Mouse (Mus musculus): ENCODE results near the gene Lao1. TPM values are rescaled to one million over a fixed set of nuclear protein-coding genes. Genes with fewer than 3 reads are reported as not detected.

The Lao1 gene
- polyA plus RNA-seq, 1 experiment: not detected

DNA sequence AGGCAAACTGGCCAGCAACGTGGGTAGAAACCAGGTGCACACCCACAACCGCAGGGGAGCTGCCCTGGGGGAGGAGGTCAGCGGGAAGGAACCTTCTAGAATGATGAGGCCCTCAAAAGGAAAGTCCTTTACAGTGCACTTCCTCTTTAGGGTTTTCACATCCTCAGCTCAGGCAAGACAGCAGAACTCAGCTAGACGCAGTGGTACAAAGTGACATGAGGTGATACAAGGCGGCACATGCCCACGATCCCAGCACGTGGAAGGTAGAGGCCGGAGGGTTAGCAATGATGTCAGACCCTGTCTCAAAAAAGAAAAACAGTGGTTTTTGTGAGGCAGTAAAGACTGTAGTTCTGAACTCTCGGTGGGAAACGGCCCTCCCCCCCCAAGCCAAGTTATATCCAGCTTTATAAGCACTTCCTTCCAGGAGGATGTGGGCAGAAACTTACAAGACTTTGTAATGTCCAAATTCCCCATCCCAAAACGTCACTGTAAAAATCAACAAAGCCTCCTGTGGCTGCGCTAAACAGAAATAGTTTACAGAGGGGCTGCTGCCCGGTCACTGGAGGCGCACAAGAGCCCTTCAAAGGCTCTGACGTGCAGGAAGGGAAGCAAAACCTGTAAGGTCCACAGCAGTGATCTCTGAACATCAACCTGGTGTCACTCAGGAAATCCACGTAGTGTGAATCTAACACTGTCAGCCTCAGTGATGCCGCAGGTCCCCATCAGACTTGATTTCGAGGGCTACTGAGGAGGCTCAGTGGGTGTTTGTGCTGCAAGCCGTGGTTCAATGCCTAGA, 38.5 kb downstream of the Lao1 start:
- no peak for DNase-seq (ENCODE audit: low read depth)
- TF ChIP-seq POLR2A (IDR thresholded peaks at IDR 0.05; ENCODE audit: borderline replicate concordance, extremely low read depth, insufficient read depth, insufficient read length, poor library complexity, severe bottlenecking) (no peak), CTCF (IDR thresholded peaks at IDR 0.05; ENCODE audit: borderline replicate concordance, extremely low read depth, insufficient read depth, insufficient read length) (no peak)

DNA sequence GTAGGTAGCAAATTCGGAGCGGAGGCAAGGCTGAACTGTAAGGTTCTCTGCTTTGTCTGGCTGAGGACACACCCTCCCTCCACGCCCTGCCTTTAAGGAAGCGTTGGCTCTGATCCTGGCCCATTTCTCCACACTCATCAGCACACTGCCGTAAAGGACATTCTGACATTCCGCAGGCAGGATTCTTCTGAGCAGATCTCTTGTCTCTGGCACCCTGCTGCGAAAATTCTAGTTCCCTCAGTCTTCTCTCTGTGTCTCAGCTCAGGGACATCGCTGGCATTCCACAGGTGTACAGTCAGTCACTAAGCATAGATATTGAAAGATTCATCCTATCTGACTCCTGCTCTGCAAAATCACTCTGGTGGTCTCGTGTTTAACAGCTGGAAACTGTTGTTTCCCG, 40.3 kb downstream of the Lao1 start:
- no peak for TF ChIP-seq POLR2A (IDR thresholded peaks at IDR 0.05; ENCODE audit: borderline replicate concordance, extremely low read depth, insufficient read depth, insufficient read length, poor library complexity, severe bottlenecking)
- TF ChIP-seq CTCF (IDR thresholded peaks at IDR 0.05; ENCODE audit: borderline replicate concordance, extremely low read depth, insufficient read depth, insufficient read length): no peak
- DNase-seq (ENCODE audit: low read depth): no peak

GRCm38 (mm10) chr4:119002512-119002911, 41.1 kb downstream of the Lao1 start:
- no peak for DNase-seq (ENCODE audit: low read depth)
- TF ChIP-seq CTCF (IDR thresholded peaks at IDR 0.05; ENCODE audit: borderline replicate concordance, extremely low read depth, insufficient read depth, insufficient read length) (no peak), POLR2A (IDR thresholded peaks at IDR 0.05; ENCODE audit: borderline replicate concordance, extremely low read depth, insufficient read depth, insufficient read length, poor library complexity, severe bottlenecking) (no peak)

DNA sequence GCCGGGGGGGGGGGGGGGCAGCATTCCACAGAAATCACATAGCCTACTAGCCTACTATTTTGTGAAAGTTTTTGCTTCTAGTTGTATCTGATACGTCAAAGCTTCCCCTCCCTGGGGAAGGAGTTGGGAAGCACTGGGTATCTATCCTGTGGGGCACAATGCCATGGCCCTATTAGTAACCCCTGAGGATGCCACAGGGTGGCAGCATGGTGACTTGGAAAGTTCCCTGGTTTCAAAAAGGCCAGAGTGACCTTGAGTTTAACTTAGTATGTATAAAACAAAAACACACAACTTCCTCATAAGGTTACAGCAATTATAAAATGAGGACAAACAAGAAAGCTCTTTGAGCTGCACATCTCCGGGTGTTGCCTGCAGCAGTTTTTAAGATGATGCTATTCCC, 42.8 kb downstream of the Lao1 start:
- peak; percentile 32 for DNase-seq (ENCODE audit: low read depth)
- no peak for TF ChIP-seq POLR2A (IDR thresholded peaks at IDR 0.05; ENCODE audit: borderline replicate concordance, extremely low read depth, insufficient read depth, insufficient read length, poor library complexity, severe bottlenecking)
- TF ChIP-seq CTCF (IDR thresholded peaks at IDR 0.05; ENCODE audit: borderline replicate concordance, extremely low read depth, insufficient read depth, insufficient read length): peak; percentile 44; the same call in 1 of the 2 replicates

- peak; percentile 89 for DNase-seq (ENCODE audit: low read depth)
- TF ChIP-seq CTCF (IDR thresholded peaks at IDR 0.05; ENCODE audit: borderline replicate concordance, extremely low read depth, insufficient read depth, insufficient read length): peak; percentile 88
- TF ChIP-seq POLR2A (IDR thresholded peaks at IDR 0.05; ENCODE audit: borderline replicate concordance, extremely low read depth, insufficient read depth, insufficient read length, poor library complexity, severe bottlenecking): no peak
These were observed 43.4 kb downstream of the Lao1 start for GRCm38 (mm10) chr4:119004613-119005339.

GRCm38 (mm10) chr4:119007602-119008001, 46.2 kb downstream of the Lao1 start:
- no peak for TF ChIP-seq CTCF (IDR thresholded peaks at IDR 0.05; ENCODE audit: borderline replicate concordance, extremely low read depth, insufficient read depth, insufficient read length)
- TF ChIP-seq POLR2A (IDR thresholded peaks at IDR 0.05; ENCODE audit: borderline replicate concordance, extremely low read depth, insufficient read depth, insufficient read length, poor library complexity, severe bottlenecking): no peak
- no peak for DNase-seq (ENCODE audit: low read depth)

GRCm38 (mm10) chr4:119008476-119008875, 47.1 kb downstream of the Lao1 start:
- TF ChIP-seq CTCF (IDR thresholded peaks at IDR 0.05; ENCODE audit: borderline replicate concordance, extremely low read depth, insufficient read depth, insufficient read length): no peak
- no peak for TF ChIP-seq POLR2A (IDR thresholded peaks at IDR 0.05; ENCODE audit: borderline replicate concordance, extremely low read depth, insufficient read depth, insufficient read length, poor library complexity, severe bottlenecking)
- DNase-seq (ENCODE audit: low read depth): peak; percentile 55

DNA sequence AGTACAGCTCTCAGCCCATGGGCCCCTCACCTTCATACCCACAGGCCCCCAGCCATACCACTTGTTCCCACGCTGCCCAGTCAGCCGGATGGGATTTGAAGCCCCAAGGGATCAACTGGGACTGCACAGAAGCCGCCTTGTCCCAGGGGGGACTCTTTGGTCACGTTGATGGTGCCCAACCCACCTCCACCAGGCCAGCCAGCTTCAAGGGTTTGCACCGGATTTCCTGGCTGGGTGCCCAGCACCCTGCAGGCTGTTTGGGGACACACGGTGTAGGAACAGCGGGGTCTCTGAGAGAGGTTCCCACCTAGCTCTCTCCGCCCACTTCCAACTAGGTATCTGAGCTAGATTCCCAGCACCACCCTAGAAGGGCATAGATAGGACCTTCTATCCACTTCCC, 48.4 kb downstream of the Lao1 start:
- no peak for DNase-seq (ENCODE audit: low read depth)
- TF ChIP-seq POLR2A (IDR thresholded peaks at IDR 0.05; ENCODE audit: borderline replicate concordance, extremely low read depth, insufficient read depth, insufficient read length, poor library complexity, severe bottlenecking): no peak
- no peak for TF ChIP-seq CTCF (IDR thresholded peaks at IDR 0.05; ENCODE audit: borderline replicate concordance, extremely low read depth, insufficient read depth, insufficient read length)

DNA sequence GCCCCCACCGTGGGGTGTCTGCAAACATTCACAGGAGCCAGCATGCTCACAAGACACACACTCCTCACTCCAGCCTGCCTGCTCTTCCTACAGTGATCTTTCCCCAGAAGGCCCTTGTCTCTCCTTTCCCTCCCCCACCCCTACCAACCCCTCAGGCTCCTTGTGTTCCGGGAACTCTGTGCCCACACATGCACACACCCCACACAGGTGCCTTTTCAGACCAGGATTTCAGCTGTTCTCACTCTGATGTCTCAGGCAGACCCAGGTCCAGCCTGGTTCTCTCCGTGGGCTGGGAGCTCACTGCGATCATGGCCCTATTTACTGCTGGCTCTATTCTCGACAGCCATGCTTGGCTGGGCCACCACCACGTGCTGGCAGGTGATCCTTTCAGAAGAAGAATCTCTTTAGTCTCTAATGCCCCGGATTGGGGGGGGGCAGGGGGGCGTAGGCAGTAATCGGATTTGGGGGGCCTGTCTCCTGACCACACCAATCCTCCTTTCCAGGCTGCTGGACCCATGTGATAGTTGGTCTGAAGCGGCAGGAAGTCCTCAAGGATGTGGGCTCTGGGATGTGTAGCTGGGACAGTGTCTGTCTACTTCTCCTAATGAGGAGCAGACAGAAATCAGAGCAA, 49.8 kb downstream of the Lao1 start:
- DNase-seq (ENCODE audit: low read depth): no peak
- TF ChIP-seq CTCF (IDR thresholded peaks at IDR 0.05; ENCODE audit: borderline replicate concordance, extremely low read depth, insufficient read depth, insufficient read length) (no peak), POLR2A (IDR thresholded peaks at IDR 0.05; ENCODE audit: borderline replicate concordance, extremely low read depth, insufficient read depth, insufficient read length, poor library complexity, severe bottlenecking) (no peak)

DNA sequence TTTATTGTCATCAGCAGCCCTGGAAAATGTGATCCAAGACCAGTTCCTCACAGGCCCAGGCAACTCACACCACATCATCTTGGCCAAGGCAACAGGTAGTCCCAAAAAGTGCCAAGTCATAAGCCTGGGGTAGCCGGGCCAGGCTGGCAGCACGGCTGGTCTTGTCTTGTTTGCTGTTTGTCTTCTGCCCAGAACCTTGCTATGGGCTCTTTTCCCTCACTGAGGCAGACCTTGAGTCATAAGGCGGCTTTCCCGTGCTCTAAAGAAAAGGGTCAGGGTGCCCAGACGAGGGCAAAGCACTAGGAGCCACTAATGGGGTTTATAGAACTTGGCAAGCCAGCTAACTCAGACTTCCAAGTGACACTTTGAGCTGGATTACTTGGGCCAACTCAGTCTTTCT, 51.7 kb downstream of the Lao1 start:
- TF ChIP-seq POLR2A (IDR thresholded peaks at IDR 0.05; ENCODE audit: borderline replicate concordance, extremely low read depth, insufficient read depth, insufficient read length, poor library complexity, severe bottlenecking): no peak
- no peak for TF ChIP-seq CTCF (IDR thresholded peaks at IDR 0.05; ENCODE audit: borderline replicate concordance, extremely low read depth, insufficient read depth, insufficient read length)
- DNase-seq (ENCODE audit: low read depth): no peak

- peak; percentile 93 for DNase-seq (ENCODE audit: low read depth)
- TF ChIP-seq CTCF (IDR thresholded peaks at IDR 0.05; ENCODE audit: borderline replicate concordance, extremely low read depth, insufficient read depth, insufficient read length) (no peak), POLR2A (IDR thresholded peaks at IDR 0.05; ENCODE audit: borderline replicate concordance, extremely low read depth, insufficient read depth, insufficient read length, poor library complexity, severe bottlenecking) (no peak)
These were observed 53.6 kb downstream of the Lao1 start for GRCm38 (mm10) chr4:119014997-119015396.
